Mouse (Mus musculus) kidney, postnatal 14 days (tissue): ENCODE data around the gene Actn4.
A peak's percentile ranks its signal among the peaks of the same experiment; 100 is the strongest.
"Not testable (repeated sequence)": the region's sequence is repeated elsewhere in the genome, so short reads cannot be mapped to it uniquely, and the experiment has no call there.

ENCODE experiments used
- DNase-seq: peaks from one replicate; pipeline ENCODE4 v3.0.0; 2022; ENCODE audit warnings: mixed read lengths

Actn4 gene

GRCm38 (mm10) chr7:28969672-28970394, 7.7 kb upstream of the Actn4 start:
- DNase-seq: no peak

GRCm38 (mm10) chr7:28969271-28969670, 7.1 kb upstream of the Actn4 start:
- DNase-seq: no peak

- DNase-seq: not testable (repeated sequence)
Measured at GRCm38 (mm10) chr7:28968120-28968519, 6.0 kb upstream of the Actn4 start.

- no peak for DNase-seq
Measured at GRCm38 (mm10) chr7:28966751-28967505, 4.8 kb upstream of the Actn4 start.

GRCm38 (mm10) chr7:28966181-28966580, 4.0 kb upstream of the Actn4 start:
- no peak for DNase-seq

GRCm38 (mm10) chr7:28965346-28965840, 3.3 kb upstream of the Actn4 start:
- no peak for DNase-seq

- DNase-seq: no peak
Measured at GRCm38 (mm10) chr7:28963399-28963923, 1.3 kb upstream of the Actn4 start.

- no peak for DNase-seq
Measured at GRCm38 (mm10) chr7:28961584-28961926, 585 bp downstream of the Actn4 start.

GRCm38 (mm10) chr7:28960354-28961046, 1.6 kb downstream of the Actn4 start:
- DNase-seq: no peak

GRCm38 (mm10) chr7:28959505-28960045, 2.6 kb downstream of the Actn4 start:
- DNase-seq: no peak

- DNase-seq: no peak
Measured at GRCm38 (mm10) chr7:28958770-28959169, 3.4 kb downstream of the Actn4 start.

GRCm38 (mm10) chr7:28957997-28958725, 4.0 kb downstream of the Actn4 start:
- DNase-seq: no peak

- DNase-seq: no peak
Measured at GRCm38 (mm10) chr7:28957286-28957685, 4.9 kb downstream of the Actn4 start.

- DNase-seq: no peak
Measured at GRCm38 (mm10) chr7:28956270-28956669, 5.9 kb downstream of the Actn4 start.

GRCm38 (mm10) chr7:28955295-28955897, 6.7 kb downstream of the Actn4 start:
- peak; percentile 38 for DNase-seq

- DNase-seq: no peak
Measured at GRCm38 (mm10) chr7:28954773-28955172, 7.4 kb downstream of the Actn4 start.

GRCm38 (mm10) chr7:28953476-28954376, 8.4 kb downstream of the Actn4 start:
- DNase-seq: no peak

GRCm38 (mm10) chr7:28952786-28953185, 9.4 kb downstream of the Actn4 start:
- DNase-seq: peak; percentile 60

GRCm38 (mm10) chr7:28951764-28952163, 10.4 kb downstream of the Actn4 start:
- peak; percentile 36 for DNase-seq

GRCm38 (mm10) chr7:28950346-28951037, 11.6 kb downstream of the Actn4 start:
- DNase-seq: no peak
